Mouse (Mus musculus): ENCODE data around the gene Bicd1. TPM values are rescaled to one million over a fixed set of nuclear protein-coding genes. Genes with fewer than 3 reads are reported as not detected.
A peak's percentile ranks its signal among the peaks of the same experiment; 100 is the strongest.
"Not testable (repeated sequence)": the region's sequence is repeated elsewhere in the genome, so short reads cannot be mapped to it uniquely, and the experiment has no call there.

Gene Bicd1
- total RNA-seq, 1 experiment = 8.5 TPM

DNA sequence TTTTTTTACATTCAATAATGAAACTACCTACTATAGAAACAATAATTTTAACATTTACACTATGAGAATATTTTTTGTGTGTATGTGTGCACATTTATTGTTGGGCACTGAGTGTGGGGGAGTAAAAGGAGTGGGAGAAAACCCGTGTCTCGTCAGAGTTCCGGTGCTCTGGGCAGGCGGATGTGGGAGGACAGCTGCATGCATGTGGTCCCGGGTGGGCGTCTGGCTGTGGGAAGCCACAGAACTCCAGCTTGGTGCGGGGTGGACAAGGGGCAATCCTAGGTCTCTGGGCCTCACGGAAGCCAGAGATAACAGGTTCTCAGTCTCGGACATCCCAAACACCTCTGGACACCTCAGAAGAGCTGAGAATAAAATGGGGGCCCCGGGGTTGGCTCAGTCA, 37.2 kb downstream of the Bicd1 start:
- H3K9ac ChIP-seq (ENCODE audit: insufficient read depth, low read depth, low read length, poor library complexity, severe bottlenecking) = no peak overlapping the region
- no peaks in the 10 kb centered on the region for H3K9me3 ChIP-seq (ENCODE audit: control insufficient read depth, insufficient read depth, low read depth, low read length)
- TF ChIP-seq CHD2 (IDR thresholded peaks at IDR 0.05; ENCODE audit: low read depth, low read length) = no peak
- in situ Hi-C loops (cut with MboI; ENCODE audit: low sequenced_read_pairs in 2 of 2, unreplicated experiment in 2 of 2) = no loop called here
- no peaks in the 10 kb centered on the region for H3K4me1 ChIP-seq (ENCODE audit: control insufficient read depth in 2 of 2, insufficient read depth in 2 of 2, low read length in 2 of 2, poor library complexity in 1 of 2)
- no peak for DNase-seq (ENCODE audit: low read depth, low spot score)
- no peaks in the 10 kb centered on the region for H3K36me3 ChIP-seq (ENCODE audit: control insufficient read depth, insufficient read depth, low read length, poor library complexity, severe bottlenecking)
- H3K27ac ChIP-seq (ENCODE audit: insufficient read depth, low read depth, low read length, poor library complexity, severe bottlenecking) = no peak overlapping the region
- H3K4me3 ChIP-seq (ENCODE audit: insufficient read depth in 1 of 2, low read depth in 1 of 2, low read length in 2 of 2, poor library complexity in 1 of 2, severe bottlenecking in 1 of 2) = no peak overlapping the region

DNA sequence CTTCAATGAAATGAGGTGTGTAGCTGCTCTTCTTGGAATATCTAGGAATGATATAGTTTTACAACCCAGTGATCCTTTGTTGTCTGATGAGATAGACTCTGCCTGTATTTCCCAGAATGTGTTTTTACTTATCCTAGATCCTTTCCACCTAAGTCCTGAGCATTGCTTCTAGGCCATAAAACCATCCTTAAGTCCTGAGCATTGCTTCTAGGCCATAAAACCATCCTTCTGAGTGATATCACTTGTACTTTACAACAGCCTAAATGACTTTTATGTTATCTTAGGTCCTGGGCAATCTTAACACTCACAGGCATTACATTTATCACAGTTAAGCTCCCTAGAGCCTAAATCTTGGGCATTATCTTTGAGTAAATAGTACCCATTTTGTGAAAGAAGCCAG, 48.6 kb downstream of the Bicd1 start:
- Histone ChIP-seq H3K36me3 (ENCODE audit: control insufficient read depth, insufficient read depth, low read length, poor library complexity, severe bottlenecking) (no peaks in the 10 kb centered on the region), H3K9ac (ENCODE audit: insufficient read depth, low read depth, low read length, poor library complexity, severe bottlenecking) (no peak overlapping the region), H3K4me1 (ENCODE audit: control insufficient read depth in 2 of 2, insufficient read depth in 2 of 2, low read length in 2 of 2, poor library complexity in 1 of 2) (peaks cover 0 to 2% of the 10 kb centered on the region in 2 experiments; a peak in 2 of 4 replicates), H3K27ac (ENCODE audit: insufficient read depth, low read depth, low read length, poor library complexity, severe bottlenecking) (no peak overlapping the region), H3K9me3 (ENCODE audit: control insufficient read depth, insufficient read depth, low read depth, low read length) (no peaks in the 10 kb centered on the region; the same call in 1 of the 2 replicates), H3K4me3 (ENCODE audit: insufficient read depth in 1 of 2, low read depth in 1 of 2, low read length in 2 of 2, poor library complexity in 1 of 2, severe bottlenecking in 1 of 2) (no peak overlapping the region)
- DNase-seq (ENCODE audit: low read depth, low spot score) = no peak
- in situ Hi-C loops (cut with MboI; ENCODE audit: low sequenced_read_pairs in 2 of 2, unreplicated experiment in 2 of 2) = no loop called here
- TF ChIP-seq MAFK (IDR thresholded peaks at IDR 0.05; ENCODE audit: insufficient read depth, low read depth, low read length) (no peak), CHD2 (IDR thresholded peaks at IDR 0.05; ENCODE audit: low read depth, low read length) (no peak), ZNF384 (IDR thresholded peaks at IDR 0.05; ENCODE audit: low read depth, low read length) (no peak), ZC3H11A (IDR thresholded peaks at IDR 0.05; ENCODE audit: borderline replicate concordance, low read depth, low read length) (no peak), HCFC1 (IDR thresholded peaks at IDR 0.05; ENCODE audit: borderline replicate concordance, insufficient read depth, low read length) (no peak)

- Histone ChIP-seq H3K27ac (ENCODE audit: insufficient read depth, low read depth, low read length, poor library complexity, severe bottlenecking) (peak overlapping the region; percentile 49; the same call in 1 of the 2 replicates), H3K9ac (ENCODE audit: insufficient read depth, low read depth, low read length, poor library complexity, severe bottlenecking) (no peak overlapping the region), H3K4me1 (ENCODE audit: control insufficient read depth in 2 of 2, insufficient read depth in 2 of 2, low read length in 2 of 2, poor library complexity in 1 of 2) (no peaks in the 10 kb centered on the region; a peak in 2 of 4 replicates), H3K36me3 (ENCODE audit: control insufficient read depth, insufficient read depth, low read length, poor library complexity, severe bottlenecking) (no peaks in the 10 kb centered on the region), H3K4me3 (ENCODE audit: insufficient read depth in 1 of 2, low read depth in 1 of 2, low read length in 2 of 2, poor library complexity in 1 of 2, severe bottlenecking in 1 of 2) (no peak overlapping the region), H3K9me3 (ENCODE audit: control insufficient read depth, insufficient read depth, low read depth, low read length) (no peaks in the 10 kb centered on the region; the same call in 1 of the 2 replicates)
- TF ChIP-seq ZNF384 (IDR thresholded peaks at IDR 0.05; ENCODE audit: low read depth, low read length) (no peak), CHD2 (IDR thresholded peaks at IDR 0.05; ENCODE audit: low read depth, low read length) (no peak), HCFC1 (IDR thresholded peaks at IDR 0.05; ENCODE audit: borderline replicate concordance, insufficient read depth, low read length) (no peak), ZC3H11A (IDR thresholded peaks at IDR 0.05; ENCODE audit: borderline replicate concordance, low read depth, low read length) (no peak), MAFK (IDR thresholded peaks at IDR 0.05; ENCODE audit: insufficient read depth, low read depth, low read length) (no peak)
- no peak for DNase-seq (ENCODE audit: low read depth, low spot score)
- in situ Hi-C loops (cut with MboI; ENCODE audit: low sequenced_read_pairs in 2 of 2, unreplicated experiment in 2 of 2) = no loop called here
Observed at GRCm38 (mm10) chr6:149460971-149461370, 52.3 kb downstream of the Bicd1 start.

DNA sequence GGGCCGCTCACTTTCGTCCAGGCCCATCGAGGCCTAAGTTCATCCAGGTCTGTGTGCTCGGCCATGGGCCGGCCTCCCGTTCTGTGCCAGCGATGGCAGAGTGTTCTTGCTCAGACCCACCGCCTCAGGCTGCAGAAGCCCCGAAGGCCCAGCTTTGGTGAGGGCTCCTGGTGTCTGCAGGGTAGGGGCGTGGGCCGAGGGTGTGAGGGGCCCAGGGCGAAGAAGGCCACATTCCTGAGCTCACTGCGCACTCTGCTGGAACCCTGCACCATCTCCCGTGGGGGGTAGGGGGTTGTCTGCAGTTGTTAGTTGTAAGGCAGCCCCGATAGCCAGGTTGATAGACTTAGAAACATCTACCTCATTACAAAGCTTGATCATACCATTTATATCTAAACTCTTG, 62.8 kb downstream of the Bicd1 start:
- H3K4me1 ChIP-seq (ENCODE audit: control insufficient read depth in 2 of 2, insufficient read depth in 2 of 2, low read length in 2 of 2, poor library complexity in 1 of 2) = no peaks in the 10 kb centered on the region
- no peak overlapping the region for H3K4me3 ChIP-seq (ENCODE audit: insufficient read depth in 1 of 2, low read depth in 1 of 2, low read length in 2 of 2, poor library complexity in 1 of 2, severe bottlenecking in 1 of 2)
- H3K9me3 ChIP-seq (ENCODE audit: control insufficient read depth, insufficient read depth, low read depth, low read length) = no peaks in the 10 kb centered on the region
- H3K27ac ChIP-seq (ENCODE audit: insufficient read depth, low read depth, low read length, poor library complexity, severe bottlenecking) = no peak overlapping the region
- no peak for DNase-seq (ENCODE audit: low read depth, low spot score)
- in situ Hi-C loops (cut with MboI; ENCODE audit: low sequenced_read_pairs in 2 of 2, unreplicated experiment in 2 of 2) = no loop called here
- TF ChIP-seq MAFK (IDR thresholded peaks at IDR 0.05; ENCODE audit: insufficient read depth, low read depth, low read length) (no peak), ZC3H11A (IDR thresholded peaks at IDR 0.05; ENCODE audit: borderline replicate concordance, low read depth, low read length) (no peak), HCFC1 (IDR thresholded peaks at IDR 0.05; ENCODE audit: borderline replicate concordance, insufficient read depth, low read length) (no peak), ZNF384 (IDR thresholded peaks at IDR 0.05; ENCODE audit: low read depth, low read length) (no peak), CHD2 (IDR thresholded peaks at IDR 0.05; ENCODE audit: low read depth, low read length) (no peak)
- no peak overlapping the region for H3K9ac ChIP-seq (ENCODE audit: insufficient read depth, low read depth, low read length, poor library complexity, severe bottlenecking)
- H3K36me3 ChIP-seq (ENCODE audit: control insufficient read depth, insufficient read depth, low read length, poor library complexity, severe bottlenecking) = no peaks in the 10 kb centered on the region

DNA sequence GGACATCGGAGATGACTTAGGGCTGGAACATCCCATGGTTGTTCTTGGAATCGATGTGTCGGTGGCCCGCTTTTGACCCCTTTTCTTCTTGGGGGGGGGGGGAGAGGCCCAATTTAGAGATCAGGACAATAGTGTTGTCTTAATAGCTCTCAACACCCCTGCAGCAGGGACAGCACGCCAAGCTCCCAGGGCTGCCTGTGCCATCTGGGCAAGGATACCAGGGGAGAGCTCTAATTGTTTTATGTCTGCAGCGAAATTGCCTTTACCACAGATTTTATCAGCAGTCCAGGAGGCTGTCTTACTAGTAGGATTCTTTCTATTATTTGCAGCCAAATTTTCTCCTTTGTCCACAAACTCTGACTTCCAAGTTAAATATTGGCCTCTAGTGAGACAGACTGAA, 63.8 kb downstream of the Bicd1 start:
- H3K4me1 ChIP-seq (ENCODE audit: control insufficient read depth in 2 of 2, insufficient read depth in 2 of 2, low read length in 2 of 2, poor library complexity in 1 of 2); H3K4me3 ChIP-seq (ENCODE audit: insufficient read depth in 1 of 2, low read depth in 1 of 2, low read length in 2 of 2, poor library complexity in 1 of 2, severe bottlenecking in 1 of 2); H3K9me3 ChIP-seq (ENCODE audit: control insufficient read depth, insufficient read depth, low read depth, low read length); DNase-seq (ENCODE audit: low read depth, low spot score); H3K36me3 ChIP-seq (ENCODE audit: control insufficient read depth, insufficient read depth, low read length, poor library complexity, severe bottlenecking); H3K27ac ChIP-seq (ENCODE audit: insufficient read depth, low read depth, low read length, poor library complexity, severe bottlenecking); H3K9ac ChIP-seq (ENCODE audit: insufficient read depth, low read depth, low read length, poor library complexity, severe bottlenecking); in situ Hi-C loops (cut with MboI; ENCODE audit: low sequenced_read_pairs in 2 of 2, unreplicated experiment in 2 of 2): not testable (repeated sequence)

Data from ES-E14 (cell line).